Mouse (Mus musculus): ENCODE data around the gene 0610009B22Rik. TPM values are rescaled to one million over a fixed set of nuclear protein-coding genes. Genes with fewer than 3 reads are reported as not detected.
A peak's percentile ranks its signal among the peaks of the same experiment; 100 is the strongest.

The 0610009B22Rik gene
- polyA plus RNA-seq, 1 experiment from 2014 or later, result 68.2 TPM

DNA sequence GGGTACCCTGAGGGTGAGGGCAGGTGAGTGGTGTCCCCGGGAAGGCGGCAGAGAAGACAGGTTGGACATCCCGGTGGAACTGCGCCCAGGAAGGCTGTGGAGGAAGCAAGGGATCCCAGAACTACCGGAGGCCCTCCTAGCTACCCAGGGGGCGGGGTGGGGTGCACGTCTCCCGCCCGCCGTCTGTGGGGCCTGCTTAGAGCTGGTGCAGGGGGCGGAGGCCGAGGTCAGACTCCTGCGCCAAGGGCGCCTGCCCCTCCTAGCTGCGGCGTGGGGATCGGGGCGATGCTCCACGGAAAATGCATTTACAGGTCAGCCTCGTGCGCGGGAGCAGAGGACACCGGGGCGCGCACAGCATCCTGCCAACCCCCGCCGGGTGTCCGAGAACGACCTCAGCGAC, 38.4 kb downstream of the 0610009B22Rik start:
- WGBS, result 1% methylated on average over 29 of the region's 30 CpGs

DNA sequence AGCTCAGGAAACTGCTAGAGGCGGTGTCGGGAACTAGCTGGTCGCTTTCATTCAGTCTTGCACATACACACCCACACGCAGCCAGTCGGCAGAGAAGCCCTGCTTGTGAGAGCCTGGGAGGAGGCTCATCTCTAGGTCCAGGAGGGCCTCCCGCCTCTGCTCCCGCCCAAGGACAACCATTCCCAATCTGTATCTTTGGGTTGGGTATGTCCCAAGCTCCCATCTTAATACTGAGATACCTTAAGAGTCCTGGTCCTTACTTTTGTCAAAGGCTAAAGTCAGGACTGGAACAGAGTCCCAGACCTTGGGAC, 38.8 kb downstream of the 0610009B22Rik start:
- Histone ChIP-seq H3K27me3 (ENCODE audit: control insufficient read depth, insufficient read depth, low read length) (no peaks in the 10 kb centered on the region), H3K36me3 (ENCODE audit: control insufficient read depth, insufficient read depth, low read length) (peaks cover 6% of the 10 kb centered on the region), H3K4me2 (ENCODE audit: low read length) (peak overlapping the region; percentile 98), H3K9me3 (ENCODE audit: control insufficient read depth, low read length) (no peaks in the 10 kb centered on the region), H3K4me1 (ENCODE audit: control insufficient read depth in 2 of 2, insufficient read depth in 2 of 2, low read length in 2 of 2) (peaks cover 21 to 25% of the 10 kb centered on the region in 2 experiments), H3K27ac (replicated peaks in 1 of 2; ENCODE audit: control insufficient read depth in 1 of 2, insufficient read depth in 1 of 2, low read depth in 2 of 2, low read length in 2 of 2) (peak overlapping the region in 1 of 2 experiments; percentile 9; a peak in 2 of 4 replicates), H3K4me3 (ENCODE audit: control insufficient read depth in 1 of 2, insufficient read depth in 1 of 2, low read depth in 1 of 2, low read length in 2 of 2) (peak overlapping the region; percentile 59 to 72), H3K9ac (ENCODE audit: low read length) (peak overlapping the region; percentile 86)
- ATAC-seq (ENCODE audit: insufficient number of reproducible peaks, insufficient read depth, low FRiP score, low read depth), result no peak
- WGBS, result 6% methylated on average over 7 of the region's 7 CpGs

More for the DNA sequence above, 38.4 kb downstream of the 0610009B22Rik start:
- Histone ChIP-seq H3K4me2 (ENCODE audit: low read length) (peak overlapping the region; percentile 98), H3K9me3 (ENCODE audit: control insufficient read depth, low read length) (no peaks in the 10 kb centered on the region), H3K27ac (replicated peaks in 1 of 2; ENCODE audit: control insufficient read depth in 1 of 2, insufficient read depth in 1 of 2, low read depth in 2 of 2, low read length in 2 of 2) (peak overlapping the region in 1 of 2 experiments; percentile 59; a peak in 2 of 4 replicates), H3K9ac (ENCODE audit: low read length) (peak overlapping the region; percentile 86), H3K4me3 (ENCODE audit: control insufficient read depth in 1 of 2, insufficient read depth in 1 of 2, low read depth in 1 of 2, low read length in 2 of 2) (peak overlapping the region; percentile 59 to 72), H3K27me3 (ENCODE audit: control insufficient read depth, insufficient read depth, low read length) (no peaks in the 10 kb centered on the region), H3K36me3 (ENCODE audit: control insufficient read depth, insufficient read depth, low read length) (peaks cover 2% of the 10 kb centered on the region), H3K4me1 (ENCODE audit: control insufficient read depth in 2 of 2, insufficient read depth in 2 of 2, low read length in 2 of 2) (peaks cover 21 to 25% of the 10 kb centered on the region in 2 experiments)
- peak; percentile 18; the same call in 1 of the 2 replicates for ATAC-seq (ENCODE audit: insufficient number of reproducible peaks, insufficient read depth, low FRiP score, low read depth)

DNA sequence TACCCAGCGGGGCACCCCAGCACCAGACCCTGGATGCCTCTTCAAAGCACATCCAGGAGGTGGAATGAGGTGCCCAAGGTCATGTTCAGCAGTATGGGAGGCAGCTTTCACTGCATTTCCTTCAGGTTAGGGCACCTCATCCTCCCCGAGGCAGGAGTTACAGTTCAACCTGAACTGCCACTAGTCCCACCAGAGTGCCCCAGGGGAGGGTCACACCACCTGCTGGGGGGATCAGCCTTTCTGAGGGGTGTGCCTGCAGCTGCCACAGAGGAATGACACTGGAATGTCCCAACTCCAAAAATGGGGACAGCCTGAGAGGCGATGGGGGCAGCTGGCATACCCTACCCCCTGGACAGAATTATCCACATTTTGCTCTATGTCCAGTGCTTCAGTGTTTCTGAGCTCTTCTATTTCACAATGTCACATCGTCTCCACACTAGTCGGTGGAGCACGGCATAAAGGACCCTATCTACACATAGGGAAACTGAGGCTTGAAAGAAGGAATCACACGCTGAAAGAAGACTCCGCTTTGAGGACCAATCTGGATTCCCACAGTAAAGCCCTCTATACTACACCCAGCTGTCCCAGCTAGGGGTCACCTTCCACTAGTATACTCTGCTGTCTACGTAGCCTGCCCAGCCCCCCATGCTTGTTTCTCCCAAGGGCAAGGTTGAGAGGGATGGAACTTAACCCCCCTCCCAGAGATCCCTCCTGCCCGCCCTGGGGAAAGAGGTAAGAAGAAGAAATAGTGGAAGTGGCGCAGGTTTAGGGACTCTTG, 39.4 kb downstream of the 0610009B22Rik start:
- Histone ChIP-seq H3K27ac (replicated peaks in 1 of 2; ENCODE audit: control insufficient read depth in 1 of 2, insufficient read depth in 1 of 2, low read depth in 2 of 2, low read length in 2 of 2) (peak overlapping the region in 1 of 2 experiments; percentile 9; a peak in 3 of 4 replicates), H3K4me1 (ENCODE audit: control insufficient read depth in 2 of 2, insufficient read depth in 2 of 2, low read length in 2 of 2) (peaks cover 21 to 25% of the 10 kb centered on the region in 2 experiments), H3K9ac (ENCODE audit: low read length) (peak overlapping the region; percentile 86), H3K27me3 (ENCODE audit: control insufficient read depth, insufficient read depth, low read length) (no peaks in the 10 kb centered on the region), H3K4me2 (ENCODE audit: low read length) (peak overlapping the region; percentile 98), H3K9me3 (ENCODE audit: control insufficient read depth, low read length) (no peaks in the 10 kb centered on the region), H3K36me3 (ENCODE audit: control insufficient read depth, insufficient read depth, low read length) (peaks cover 10% of the 10 kb centered on the region), H3K4me3 (ENCODE audit: control insufficient read depth in 1 of 2, insufficient read depth in 1 of 2, low read depth in 1 of 2, low read length in 2 of 2) (peak overlapping the region; percentile 59 to 72)
- no peak for ATAC-seq (ENCODE audit: insufficient number of reproducible peaks, insufficient read depth, low FRiP score, low read depth)
- WGBS, result 35% methylated on average over 11 of the region's 11 CpGs

DNA sequence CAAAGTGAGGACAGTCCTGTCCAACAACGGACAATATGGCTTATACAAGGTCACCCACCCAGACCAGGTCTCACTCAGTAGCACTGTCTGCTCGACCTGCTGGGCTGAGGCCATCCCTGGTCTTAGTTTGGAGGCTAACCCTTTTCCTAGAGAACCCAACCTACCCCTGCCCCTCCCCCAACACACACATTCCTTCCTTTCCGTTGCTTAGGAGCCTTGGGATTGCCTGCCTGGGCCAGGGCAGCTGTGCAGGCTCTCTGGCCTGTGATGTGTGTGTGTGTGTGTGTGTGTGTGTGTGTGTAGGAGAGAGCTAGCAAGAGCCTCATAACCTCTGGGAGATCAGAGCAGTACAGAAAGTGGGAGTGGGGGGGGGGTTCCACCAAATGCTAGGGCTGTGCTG, 40.1 kb downstream of the 0610009B22Rik start:
- peak overlapping the region; percentile 98 for H3K4me2 ChIP-seq (ENCODE audit: low read length)
- ATAC-seq (ENCODE audit: insufficient number of reproducible peaks, insufficient read depth, low FRiP score, low read depth), result no peak
- peaks cover 17% of the 10 kb centered on the region for H3K36me3 ChIP-seq (ENCODE audit: control insufficient read depth, insufficient read depth, low read length)
- H3K9ac ChIP-seq (ENCODE audit: low read length), result peak overlapping the region; percentile 86; the same call in 1 of the 2 replicates
- peak overlapping the region; percentile 10 to 59; a peak in 3 of 4 replicates for H3K4me3 ChIP-seq (ENCODE audit: control insufficient read depth in 1 of 2, insufficient read depth in 1 of 2, low read depth in 1 of 2, low read length in 2 of 2)
- WGBS, result 18% methylated on average over 3 of the region's 3 CpGs
- peak overlapping the region in 1 of 2 experiments; percentile 9; a peak in 3 of 4 replicates for H3K27ac ChIP-seq (replicated peaks in 1 of 2; ENCODE audit: control insufficient read depth in 1 of 2, insufficient read depth in 1 of 2, low read depth in 2 of 2, low read length in 2 of 2)
- peaks cover 21 to 25% of the 10 kb centered on the region in 2 experiments for H3K4me1 ChIP-seq (ENCODE audit: control insufficient read depth in 2 of 2, insufficient read depth in 2 of 2, low read length in 2 of 2)
- H3K27me3 ChIP-seq (ENCODE audit: control insufficient read depth, insufficient read depth, low read length), result no peaks in the 10 kb centered on the region
- H3K9me3 ChIP-seq (ENCODE audit: control insufficient read depth, low read length), result no peaks in the 10 kb centered on the region

DNA sequence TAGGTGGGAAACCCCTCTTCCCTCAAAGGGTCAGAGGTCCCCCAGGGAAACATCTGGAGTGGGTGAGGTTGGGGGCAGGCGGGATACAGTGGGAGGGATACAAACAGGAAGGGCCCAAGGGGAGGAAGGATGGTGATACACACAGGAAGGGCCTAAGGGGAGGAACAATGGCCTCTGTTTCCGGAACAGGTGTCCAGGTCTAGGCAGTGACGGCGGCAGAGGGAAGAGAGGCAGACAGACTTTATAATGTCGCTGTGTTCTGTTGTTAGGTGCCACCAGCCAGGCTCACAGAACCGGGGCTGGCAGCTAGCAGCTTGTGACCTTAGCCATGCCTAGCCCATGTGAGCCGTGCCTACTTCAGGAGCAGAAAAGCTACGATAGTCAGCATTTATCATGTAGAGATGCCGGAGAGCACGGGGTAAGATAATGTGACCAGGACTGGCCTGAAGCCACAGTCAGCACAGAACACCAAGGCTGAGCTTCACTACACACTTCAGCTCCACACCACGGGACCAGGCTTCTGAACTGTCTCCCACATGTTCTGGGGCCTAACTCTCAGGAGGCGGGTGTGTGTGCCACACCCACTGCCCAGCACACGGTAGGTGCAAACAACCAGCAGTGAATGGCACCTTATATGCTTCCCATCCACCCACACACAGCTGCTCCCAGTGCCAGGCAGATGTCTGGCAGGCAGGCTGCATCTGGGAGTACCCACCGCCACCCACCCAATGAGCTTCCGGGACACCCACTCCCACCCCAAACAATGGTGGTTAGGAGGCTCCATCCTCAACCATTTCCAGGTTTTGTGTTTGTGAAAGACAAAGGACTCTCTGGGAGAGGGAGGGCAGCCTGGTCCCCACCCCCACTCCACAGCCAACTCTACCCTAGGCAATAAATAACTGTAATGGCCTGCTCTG, 41.7 kb downstream of the 0610009B22Rik start:
- H3K27me3 ChIP-seq (ENCODE audit: control insufficient read depth, insufficient read depth, low read length), result no peaks in the 10 kb centered on the region
- H3K36me3 ChIP-seq (ENCODE audit: control insufficient read depth, insufficient read depth, low read length), result peaks cover 27% of the 10 kb centered on the region
- H3K4me2 ChIP-seq (ENCODE audit: low read length), result peak overlapping the region; percentile 16; the same call in 1 of the 2 replicates
- 63% methylated on average over 15 of the region's 15 CpGs for WGBS
- H3K4me3 ChIP-seq (ENCODE audit: control insufficient read depth in 1 of 2, insufficient read depth in 1 of 2, low read depth in 1 of 2, low read length in 2 of 2), result no peak overlapping the region
- no peaks in the 10 kb centered on the region for H3K9me3 ChIP-seq (ENCODE audit: control insufficient read depth, low read length)
- 0 out of 2 replicates have a peak overlapping the region, but pooled peaks have one; percentile 18 for H3K9ac ChIP-seq (ENCODE audit: low read length)
- peaks cover 21 to 28% of the 10 kb centered on the region in 2 experiments for H3K4me1 ChIP-seq (ENCODE audit: control insufficient read depth in 2 of 2, insufficient read depth in 2 of 2, low read length in 2 of 2)
- ATAC-seq (ENCODE audit: insufficient number of reproducible peaks, insufficient read depth, low FRiP score, low read depth), result no peak
- peak overlapping the region; percentile 51 to 61 for H3K27ac ChIP-seq (replicated peaks in 1 of 2; ENCODE audit: control insufficient read depth in 1 of 2, insufficient read depth in 1 of 2, low read depth in 2 of 2, low read length in 2 of 2)

DNA sequence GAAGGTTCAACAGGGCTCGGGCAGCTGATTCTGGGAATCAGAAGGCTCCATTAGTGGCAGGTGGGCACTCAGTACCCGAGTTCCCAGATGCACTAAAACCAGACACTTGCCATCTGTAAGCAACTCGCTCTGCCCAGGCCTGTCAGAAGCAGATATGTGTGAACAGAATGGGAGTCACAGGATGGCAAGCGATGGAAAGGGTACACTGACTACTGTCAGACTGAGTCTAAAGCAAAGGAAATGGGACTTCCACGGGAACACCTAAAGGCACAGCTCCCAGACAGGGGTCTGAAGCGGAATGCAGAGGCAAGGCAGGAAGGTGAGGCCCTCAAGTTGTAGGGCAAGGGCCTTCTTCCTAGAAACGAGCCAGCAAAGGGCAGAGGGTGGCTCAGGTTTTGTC, 42.4 kb downstream of the 0610009B22Rik start:
- peak overlapping the region in 1 of 2 experiments; percentile 7; a peak in 1 of 4 replicates for H3K27ac ChIP-seq (replicated peaks in 1 of 2; ENCODE audit: control insufficient read depth in 1 of 2, insufficient read depth in 1 of 2, low read depth in 2 of 2, low read length in 2 of 2)
- no peaks in the 10 kb centered on the region for H3K27me3 ChIP-seq (ENCODE audit: control insufficient read depth, insufficient read depth, low read length)
- no peak for ATAC-seq (ENCODE audit: insufficient number of reproducible peaks, insufficient read depth, low FRiP score, low read depth)
- WGBS, result 77% methylated on average over 7 of the region's 7 CpGs
- no peak overlapping the region for H3K4me3 ChIP-seq (ENCODE audit: control insufficient read depth in 1 of 2, insufficient read depth in 1 of 2, low read depth in 1 of 2, low read length in 2 of 2)
- peaks cover 27% of the 10 kb centered on the region for H3K36me3 ChIP-seq (ENCODE audit: control insufficient read depth, insufficient read depth, low read length)
- no peak overlapping the region for H3K9ac ChIP-seq (ENCODE audit: low read length)
- H3K9me3 ChIP-seq (ENCODE audit: control insufficient read depth, low read length), result no peaks in the 10 kb centered on the region
- peaks cover 21 to 28% of the 10 kb centered on the region in 2 experiments for H3K4me1 ChIP-seq (ENCODE audit: control insufficient read depth in 2 of 2, insufficient read depth in 2 of 2, low read length in 2 of 2)
- H3K4me2 ChIP-seq (ENCODE audit: low read length), result no peak overlapping the region

DNA sequence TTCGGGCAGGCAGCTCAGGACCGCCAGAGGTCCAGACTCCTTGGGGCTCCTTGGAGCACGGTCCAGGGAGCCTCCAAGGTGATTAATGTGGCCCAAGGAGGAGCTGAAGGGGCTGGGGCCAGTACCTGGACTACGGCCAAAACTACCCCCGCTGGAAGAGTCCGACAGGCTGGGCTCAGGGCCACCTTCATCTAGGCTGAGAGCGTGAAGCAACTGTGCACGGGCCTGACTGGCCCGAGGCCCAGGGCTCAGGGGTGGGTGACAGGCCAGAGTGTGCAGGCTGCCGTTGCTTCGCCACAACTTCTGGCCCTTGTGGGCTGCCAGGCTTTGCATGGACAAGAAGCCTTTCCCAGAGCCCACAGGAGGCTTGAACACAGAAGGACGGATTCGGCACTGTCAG, 43.4 kb downstream of the 0610009B22Rik start:
- Histone ChIP-seq H3K4me2 (ENCODE audit: low read length) (no peak overlapping the region), H3K27ac (replicated peaks in 1 of 2; ENCODE audit: control insufficient read depth in 1 of 2, insufficient read depth in 1 of 2, low read depth in 2 of 2, low read length in 2 of 2) (0 out of 4 replicates have a peak overlapping the region, but pooled peaks of 1 of the 2 experiments have one; percentile 19), H3K27me3 (ENCODE audit: control insufficient read depth, insufficient read depth, low read length) (no peaks in the 10 kb centered on the region), H3K9ac (ENCODE audit: low read length) (no peak overlapping the region), H3K36me3 (ENCODE audit: control insufficient read depth, insufficient read depth, low read length) (peaks cover 27% of the 10 kb centered on the region), H3K9me3 (ENCODE audit: control insufficient read depth, low read length) (no peaks in the 10 kb centered on the region), H3K4me1 (ENCODE audit: control insufficient read depth in 2 of 2, insufficient read depth in 2 of 2, low read length in 2 of 2) (peaks cover 20 to 25% of the 10 kb centered on the region in 2 experiments), H3K4me3 (ENCODE audit: control insufficient read depth in 1 of 2, insufficient read depth in 1 of 2, low read depth in 1 of 2, low read length in 2 of 2) (no peak overlapping the region)
- WGBS, result 73% methylated on average over 13 of the region's 13 CpGs
- ATAC-seq (ENCODE audit: insufficient number of reproducible peaks, insufficient read depth, low FRiP score, low read depth), result no peak

Data from heart, embryonic 14.5 days (tissue).